Mouse (Mus musculus) cerebellum, postnatal 14 days (tissue): ENCODE results near the gene Tiam1.
A peak's percentile ranks its signal among the peaks of the same experiment; 100 is the strongest.

Experiments used
- DNase-seq, 2 experiments: peaks; one replicate each; pipeline ENCODE4 v3.0.0; 2021; ENCODE audit warnings: mixed read lengths in 2 of 2

Gene Tiam1

GRCm38 (mm10) chr16:89905730-89906305 is 237.8 kb downstream of the Tiam1 start:
- DNase-seq, result no peak

- DNase-seq, result no peak
Observed at GRCm38 (mm10) chr16:89904121-89904520, 239.4 kb downstream of the Tiam1 start.

- DNase-seq, result peak in 1 of 2 experiments; percentile 32
Observed at GRCm38 (mm10) chr16:89902578-89903304, 240.8 kb downstream of the Tiam1 start.

GRCm38 (mm10) chr16:89900681-89901080 is 242.9 kb downstream of the Tiam1 start:
- DNase-seq, result no peak

GRCm38 (mm10) chr16:89899192-89899591 is 244.4 kb downstream of the Tiam1 start:
- DNase-seq, result peak in 1 of 2 experiments; percentile 63

GRCm38 (mm10) chr16:89898299-89898625 is 245.3 kb downstream of the Tiam1 start:
- no peak for DNase-seq

- DNase-seq, result peak; percentile 70 to 73
Observed at GRCm38 (mm10) chr16:89897547-89898298, 245.8 kb downstream of the Tiam1 start.

GRCm38 (mm10) chr16:89896885-89897546 is 246.6 kb downstream of the Tiam1 start:
- peak; percentile 80 for DNase-seq

- peak; percentile 72 to 76 for DNase-seq
Observed at GRCm38 (mm10) chr16:89896392-89896791, 247.2 kb downstream of the Tiam1 start.

GRCm38 (mm10) chr16:89895283-89895682 is 248.3 kb downstream of the Tiam1 start:
- DNase-seq, result no peak

- DNase-seq, result no peak
Observed at GRCm38 (mm10) chr16:89894816-89895215, 248.8 kb downstream of the Tiam1 start.

GRCm38 (mm10) chr16:89890515-89891189 is 252.9 kb downstream of the Tiam1 start:
- peak; percentile 48 to 51 for DNase-seq

- DNase-seq, result no peak
Observed at GRCm38 (mm10) chr16:89889890-89890462, 253.6 kb downstream of the Tiam1 start.

GRCm38 (mm10) chr16:89886561-89886960 is 257.0 kb downstream of the Tiam1 start:
- DNase-seq, result no peak

- DNase-seq, result no peak
Observed at GRCm38 (mm10) chr16:89885661-89886060, 257.9 kb downstream of the Tiam1 start.

GRCm38 (mm10) chr16:89883897-89884296 is 259.7 kb downstream of the Tiam1 start:
- DNase-seq, result no peak

GRCm38 (mm10) chr16:89882477-89883234 is 260.9 kb downstream of the Tiam1 start:
- no peak for DNase-seq

- no peak for DNase-seq
Observed at GRCm38 (mm10) chr16:89877206-89877605, 266.4 kb downstream of the Tiam1 start.

GRCm38 (mm10) chr16:89876079-89876478 is 267.5 kb downstream of the Tiam1 start:
- no peak for DNase-seq

- no peak for DNase-seq
Observed at GRCm38 (mm10) chr16:89874012-89874704, 269.4 kb downstream of the Tiam1 start.
